Mouse (Mus musculus) CH12.LX (cell line): Measurements from ENCODE around the gene Flt1. TPM values are rescaled to one million over a fixed set of nuclear protein-coding genes. Genes with fewer than 3 reads are reported as not detected.

Experiments
- DNase-seq: peaks from one replicate; pipeline ENCODE4 v3.0.0-alpha.2; 2013; ENCODE audit errors: extremely low read depth
- H3K27ac ChIP-seq: 2 replicates; pipeline ENCODE4 v1.5.1; 2012; ENCODE audit warnings: low read depth, mild to moderate bottlenecking, control low read depth, moderate library complexity; ENCODE audit not compliant: insufficient read depth
- H3K27me3 ChIP-seq: replicated peaks from 2 replicates; pipeline ENCODE3; 2012; ENCODE audit warnings: inconsistent platforms
- H3K36me3 ChIP-seq, 2 experiments: replicated peaks in 1 of 2; 2 replicates each; pipeline versions ENCODE3 to v1.6.1; 2012; ENCODE audit warnings: inconsistent platforms in 1 of 2, low read length in 1 of 2, mild to moderate bottlenecking in 1 of 2, mixed read lengths in 1 of 2, moderate library complexity in 1 of 2; ENCODE audit not compliant: control insufficient read depth in 1 of 2, insufficient read depth in 1 of 2
- H3K4me1 ChIP-seq, 2 experiments: 2 replicates each; pipeline ENCODE4 v1.6.1; 2012; ENCODE audit warnings: inconsistent platforms in 1 of 2, moderate library complexity in 1 of 2; ENCODE audit not compliant: insufficient read depth in 2 of 2, control insufficient read depth in 1 of 2
- H3K4me2 ChIP-seq: 2 replicates; pipeline ENCODE4 v1.6.1; 2012; ENCODE audit warnings: low read depth, mild to moderate bottlenecking, control low read depth; ENCODE audit not compliant: poor library complexity, insufficient read depth, severe bottlenecking
- H3K4me3 ChIP-seq, 3 experiments: fragments of 150-350 bp in 1 of 3; sonication (generic) in 1 of 3; replicated peaks in 1 of 3; 2 replicates each; pipeline versions ENCODE3 to v1.5.1; 2011 to 2012; ENCODE audit warnings: low read depth in 2 of 3, low read length in 2 of 3, mild to moderate bottlenecking in 2 of 3, moderate library complexity in 2 of 3, control low read depth in 1 of 3, improper control_type of control experiment in 1 of 3, inconsistent platforms in 1 of 3, mixed read lengths in 1 of 3; ENCODE audit not compliant: poor library complexity in 1 of 3
- H3K79me2 ChIP-seq: replicated peaks from 2 replicates; pipeline ENCODE4 v1.6.1; 2012; ENCODE audit warnings: mild to moderate bottlenecking, moderate library complexity; ENCODE audit not compliant: control insufficient read depth, poor library complexity, insufficient read depth, severe bottlenecking; ENCODE audit errors: extremely low read depth
- H3K9ac ChIP-seq: 2 replicates; pipeline ENCODE4 v1.6.1; 2012; ENCODE audit warnings: low read depth, mild to moderate bottlenecking, control low read depth, moderate library complexity; ENCODE audit not compliant: insufficient read depth
- H3K9me3 ChIP-seq: replicated peaks from 2 replicates; pipeline ENCODE3; 2012; ENCODE audit warnings: low read length, inconsistent platforms, mixed read lengths
- CHD2 ChIP-seq: IDR thresholded peaks from 2 replicates; pipeline ENCODE4 v1.6.1; 2011; ENCODE audit warnings: low read length, improper control_type of control experiment
- CTCF ChIP-seq, 2 experiments: IDR thresholded peaks in 1 of 2; conservative IDR thresholded peaks in 1 of 2; 2 replicates each; pipeline ENCODE4 v1.5.1; 2011 to 2012; ENCODE audit warnings: low read depth in 2 of 2, low read length in 2 of 2, improper control_type of control experiment in 1 of 2, inconsistent platforms in 1 of 2, mild to moderate bottlenecking in 1 of 2, moderate library complexity in 1 of 2
- HCFC1 ChIP-seq: IDR thresholded peaks from 2 replicates; pipeline ENCODE4 v1.6.1; 2012; ENCODE audit warnings: low read depth, mild to moderate bottlenecking, inconsistent platforms, low read length, improper control_type of control experiment
- IRF4 ChIP-seq: IDR thresholded peaks from 2 replicates; pipeline ENCODE4 v1.6.1; 2014; ENCODE audit warnings: low read depth, mild to moderate bottlenecking, inconsistent platforms, low read length, improper control_type of control experiment
- JUND ChIP-seq: conservative IDR thresholded peaks from 2 replicates; pipeline ENCODE4 v1.6.1; 2011; ENCODE audit warnings: low read depth, low read length, improper control_type of control experiment
- KAT2A ChIP-seq: IDR thresholded peaks from 2 replicates; pipeline ENCODE4 v1.6.1; 2012; ENCODE audit warnings: low read length, improper control_type of control experiment, inconsistent platforms; ENCODE audit not compliant: insufficient replicate concordance
- MEF2A ChIP-seq: IDR thresholded peaks from 2 replicates; pipeline ENCODE4 v1.6.1; 2014; ENCODE audit warnings: low read depth, mild to moderate bottlenecking, inconsistent platforms, low read length, improper control_type of control experiment, borderline replicate concordance
- MXI1 ChIP-seq: IDR thresholded peaks from 2 replicates; pipeline ENCODE4 v1.6.1; 2011; ENCODE audit warnings: mild to moderate bottlenecking, low read depth, low read length, improper control_type of control experiment
- NRF1 ChIP-seq: IDR thresholded peaks from 2 replicates; pipeline ENCODE4 v1.6.1; 2014; ENCODE audit warnings: low read depth, mild to moderate bottlenecking, inconsistent platforms, low read length, improper control_type of control experiment, moderate library complexity
- RAD21 ChIP-seq: IDR thresholded peaks from 2 replicates; pipeline ENCODE4 v1.6.1; 2011; ENCODE audit warnings: low read depth, mild to moderate bottlenecking, low read length, improper control_type of control experiment, moderate library complexity
- RCOR1 ChIP-seq: conservative IDR thresholded peaks from 2 replicates; pipeline ENCODE4 v1.6.1; 2012; ENCODE audit warnings: low read depth, mild to moderate bottlenecking, inconsistent platforms, low read length, improper control_type of control experiment
- SIN3A ChIP-seq: IDR thresholded peaks from 2 replicates; pipeline ENCODE4 v1.6.1; 2012; ENCODE audit warnings: low read length, improper control_type of control experiment, inconsistent platforms
- SMC3 ChIP-seq: IDR thresholded peaks from 2 replicates; pipeline ENCODE4 v1.6.1; 2011; ENCODE audit warnings: low read depth, low read length, improper control_type of control experiment
- ZKSCAN1 ChIP-seq: IDR thresholded peaks from 2 replicates; pipeline ENCODE4 v1.6.1; 2012; ENCODE audit warnings: low read depth, inconsistent platforms, low read length, improper control_type of control experiment, borderline replicate concordance
- ZNF384 ChIP-seq: IDR thresholded peaks from 2 replicates; pipeline ENCODE4 v1.6.1; 2012; ENCODE audit warnings: low read depth, low read length, improper control_type of control experiment, inconsistent platforms
- dilution Hi-C: fragments of 300-500 bp; cut with MboI; formaldehyde crosslinking; loops from 2 replicates; pipeline ENCODE4 v1.14.3; 2020; ENCODE audit warnings: low sequenced_read_pairs; ENCODE audit not compliant: extremely low pct_unique_long_range_greater_than_20kb, extremely low pct_ligation_motif_present
- in situ Hi-C: fragments of 300-500 bp; cut with MboI; formaldehyde crosslinking; loops from 3 replicates; pipeline ENCODE4 v1.14.3; 2019; ENCODE audit warnings: low sequenced_read_pairs, low pct_ligation_motif_present, low pct_unique_long_range_greater_than_20kb, mixed read lengths
- polyA plus RNA-seq: library from polyadenylated mRNA; unstranded; fragments of >175 nt; gene quantifications from 2 replicates; pipeline ENCODE4 v1.2.1, GENCODE M21; 2012; ENCODE audit warnings: low read depth; ENCODE audit not compliant: insufficient read length
- total RNA-seq, 2 experiments: library from RNA; depleted of rRNA; stranded (reverse); fragments of 300-350 nt in 1 of 2; fragments of >200 nt in 1 of 2; gene quantifications; 2 replicates each; pipeline ENCODE4 v1.2.3; 2012 to 2014

Gene Flt1
- total and polyA plus RNA-seq, 3 experiments = 0.27 to 0.94 (median 0.47) TPM

- Histone ChIP-seq H3K27me3 (no peaks in the 10 kb centered on the region), H3K4me3 (no peak overlapping the region), H3K27ac (no peak overlapping the region), H3K4me2 (no peak overlapping the region), H3K79me2 (no peaks in the 10 kb centered on the region), H3K9ac (no peak overlapping the region), H3K4me1 (peaks cover 0 to 6% of the 10 kb centered on the region in 2 experiments; a peak in 1 of 4 replicates), H3K36me3 (peaks cover 41 to 79% of the 10 kb centered on the region in 2 experiments), H3K9me3 (no peaks in the 10 kb centered on the region)
- no peak for DNase-seq
- TF ChIP-seq SIN3A (no peak), NRF1 (no peak), CTCF (conservative IDR thresholded peaks at IDR 0.05 in 1 of 2, IDR thresholded peaks at IDR 0.05 in 1 of 2; ENCODE audit: low read depth in 2 of 2, low read length in 2 of 2) (no peak), JUND (no peak), ZNF384 (no peak), RCOR1 (no peak), SMC3 (no peak), HCFC1 (no peak), KAT2A (no peak)
- in situ Hi-C loops (no loop called here), dilution Hi-C loops (no loop called here)
These were observed 198.0 kb downstream of the Flt1 start for GRCm38 (mm10) chr5:147527788-147528187.

- no peak overlapping the region for H3K4me2 ChIP-seq
- no peak overlapping the region for H3K27ac ChIP-seq
- H3K4me3 ChIP-seq = no peak overlapping the region
- DNase-seq = no peak
- dilution Hi-C loops = no loop called here
- no peaks in the 10 kb centered on the region for H3K9me3 ChIP-seq
- in situ Hi-C loops = no loop called here
- TF ChIP-seq RAD21 (no peak), MEF2A (no peak), IRF4 (no peak), SMC3 (no peak), MXI1 (no peak), ZKSCAN1 (no peak), CHD2 (no peak)
- H3K36me3 ChIP-seq = peaks cover 38 to 81% of the 10 kb centered on the region in 2 experiments
- H3K4me1 ChIP-seq = peaks cover 0 to 6% of the 10 kb centered on the region in 2 experiments; a peak in 1 of 4 replicates
- no peak overlapping the region for H3K9ac ChIP-seq
- H3K79me2 ChIP-seq = 0 out of 2 replicates have a peak, but pooled peaks cover 2% of the 10 kb centered on the region
- no peaks in the 10 kb centered on the region for H3K27me3 ChIP-seq
These were observed 198.8 kb downstream of the Flt1 start for GRCm38 (mm10) chr5:147527006-147527405.

Other genes starting within 250 kb of the Flt1 start
- gene Pomp, start 134.4 kb upstream of the Flt1 start, total RNA-seq (2012; rRNA removed) = 164 and 227 TPM in 2 replicates
- gene Pomp, start 134.4 kb upstream of the Flt1 start, total RNA-seq (2014; rRNA removed) = 615 and 618 TPM in 2 replicates
- gene Pomp, start 134.4 kb upstream of the Flt1 start, polyA plus RNA-seq = 238 and 303 TPM in 2 replicates
- gene Slc46a3, start 168.8 kb upstream of the Flt1 start, total RNA-seq (2012; rRNA removed) = 5.1 and 6.6 TPM in 2 replicates
- 3.5 and 4.8 TPM in 2 replicates for gene Slc46a3, start 168.8 kb upstream of the Flt1 start, total RNA-seq (2014; rRNA removed)
- gene Slc46a3, start 168.8 kb upstream of the Flt1 start, polyA plus RNA-seq = 4.4 and 6.5 TPM in 2 replicates
- gene Mtus2, start 231.3 kb upstream of the Flt1 start, total RNA-seq (2012; rRNA removed) = 0.13 TPM in 2 replicates
- 0.03 TPM in 1 of 2 replicates, not detected in the other for gene Mtus2, start 231.3 kb upstream of the Flt1 start, total RNA-seq (2014; rRNA removed)
- 0.29 TPM in 1 of 2 replicates, not detected in the other for gene Mtus2, start 231.3 kb upstream of the Flt1 start, polyA plus RNA-seq